Mouse (Mus musculus) T-helper 17 cell (primary cell): Measurements from ENCODE around the gene Olfr544.

Experiments
- in situ Hi-C, 2 experiments: fragments of 300-600 bp; cut with MboI, MseI; formaldehyde crosslinking; loops; 1 replicate in 1 of 2; 2 replicates in 1 of 2; pipeline ENCODE4 v1.15.1; 2025; ENCODE audit warnings: high pct_unique_total_duplicates in 2 of 2

Gene Olfr544

DNA sequence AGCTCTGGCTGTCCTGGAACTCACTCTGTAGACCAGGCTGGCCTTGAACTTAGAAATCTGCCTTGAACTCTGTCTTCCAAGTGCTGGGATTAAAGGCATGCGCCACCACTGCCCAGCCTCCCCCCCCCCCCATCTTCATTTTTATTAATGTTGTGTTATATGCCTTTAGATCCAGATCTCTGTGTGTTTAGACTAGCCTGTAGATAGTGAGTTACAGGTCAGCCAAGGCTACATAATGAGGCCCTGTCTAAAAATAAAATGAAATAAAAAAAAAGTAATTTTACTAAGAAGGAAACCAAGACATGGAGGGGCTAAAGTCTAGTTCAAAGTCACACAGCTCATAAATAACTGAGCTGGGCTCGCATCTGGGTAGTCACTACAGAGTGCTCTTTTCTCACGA is 9.2 kb downstream of the Olfr544 start:
- in situ Hi-C loops, result no loop called here

DNA sequence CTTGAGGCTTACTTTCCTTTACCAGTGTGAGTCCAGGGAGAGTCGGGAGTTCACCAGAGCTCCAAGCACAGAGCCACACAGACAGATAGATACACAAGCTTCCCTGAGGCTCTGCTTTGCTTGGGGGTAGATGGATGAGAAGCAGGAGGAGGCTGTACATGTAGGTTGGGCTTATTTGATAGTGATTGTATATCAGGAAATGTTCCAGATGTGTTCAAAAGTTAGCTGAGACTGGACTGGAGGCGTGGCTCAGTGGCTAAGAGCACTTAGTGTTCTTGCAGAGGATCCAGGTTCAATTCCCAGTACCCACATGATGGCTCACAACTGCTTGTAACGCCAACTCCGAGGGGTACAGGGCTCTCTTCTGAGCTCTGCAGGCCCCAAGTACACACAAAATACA is 9.7 kb downstream of the Olfr544 start:
- in situ Hi-C loops, result no loop called here

- in situ Hi-C loops, result no loop called here
These were observed 10.7 kb downstream of the Olfr544 start for GRCm38 (mm10) chr7:102477377-102477776.

DNA sequence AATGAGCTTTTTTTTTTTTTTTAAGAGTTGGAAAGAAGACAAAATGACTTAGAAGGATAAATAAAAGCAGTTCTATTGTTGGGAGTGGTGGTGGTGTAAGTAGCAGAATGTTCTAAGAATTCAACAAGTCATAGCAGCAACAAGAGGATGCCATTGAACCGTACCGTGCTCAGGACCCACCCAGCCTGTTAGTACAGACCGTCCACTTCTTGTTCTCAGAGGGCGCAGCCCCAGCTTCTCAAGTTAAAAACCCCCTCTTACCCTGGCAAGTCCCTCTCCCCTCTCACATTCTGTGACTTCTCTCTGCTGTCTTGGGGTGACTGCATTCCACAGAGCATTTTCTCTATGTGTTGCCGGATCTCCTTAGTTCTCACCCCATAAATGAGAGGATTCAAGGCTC is 11.5 kb downstream of the Olfr544 start:
- in situ Hi-C loops, result no loop called here

DNA sequence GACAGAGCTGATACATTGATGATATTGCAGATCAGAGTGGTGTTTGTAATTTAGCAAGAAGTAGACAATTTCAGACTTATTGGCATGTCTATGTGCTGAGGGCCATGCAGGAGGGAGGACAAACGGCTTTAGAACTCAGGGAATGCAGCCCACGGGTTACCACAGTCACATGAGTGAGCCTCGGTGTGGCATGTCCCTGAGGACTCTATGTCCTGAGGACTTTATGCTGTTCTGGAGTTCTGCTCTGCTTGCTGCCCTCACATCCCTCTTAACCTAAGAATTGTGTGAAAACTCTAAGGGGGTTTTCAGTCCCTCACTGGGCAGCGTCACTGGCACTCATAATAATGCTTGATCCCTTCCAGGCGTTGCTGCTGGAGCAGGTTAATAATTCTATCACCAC is 15.4 kb downstream of the Olfr544 start:
- in situ Hi-C loops, result no loop called here

- in situ Hi-C loops, result no loop called here
These were observed 20.5 kb downstream of the Olfr544 start for GRCm38 (mm10) chr7:102467566-102467965.

GRCm38 (mm10) chr7:102458618-102459380 is 29.3 kb downstream of the Olfr544 start:
- in situ Hi-C loops, result loop anchor here in 1 of 2 experiments (5.0 kb wide), 1 partner anchor 336 kb away; no protein-coding TSS in a partner anchor

DNA sequence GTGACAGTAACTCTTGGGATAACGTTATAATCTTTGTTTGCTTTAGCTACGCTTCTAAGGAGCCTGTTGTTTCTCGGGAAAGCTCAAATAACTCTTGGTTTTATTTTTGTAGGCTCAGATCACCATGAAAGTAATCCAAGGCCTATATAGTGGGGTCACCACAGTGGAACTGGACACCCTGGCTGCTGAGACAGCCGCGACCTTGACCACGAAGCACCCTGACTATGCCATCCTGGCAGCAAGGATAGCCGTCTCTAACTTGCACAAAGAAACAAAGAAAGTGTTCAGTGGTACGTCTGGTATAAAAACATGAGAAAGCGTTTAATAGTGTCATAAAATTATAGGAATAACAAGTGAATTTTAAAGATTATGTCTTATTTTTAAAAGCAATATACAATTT is 41.7 kb downstream of the Olfr544 start:
- in situ Hi-C loops, result no loop called here

GRCm38 (mm10) chr7:102444301-102444700 is 43.8 kb downstream of the Olfr544 start:
- in situ Hi-C loops, result no loop called here

DNA sequence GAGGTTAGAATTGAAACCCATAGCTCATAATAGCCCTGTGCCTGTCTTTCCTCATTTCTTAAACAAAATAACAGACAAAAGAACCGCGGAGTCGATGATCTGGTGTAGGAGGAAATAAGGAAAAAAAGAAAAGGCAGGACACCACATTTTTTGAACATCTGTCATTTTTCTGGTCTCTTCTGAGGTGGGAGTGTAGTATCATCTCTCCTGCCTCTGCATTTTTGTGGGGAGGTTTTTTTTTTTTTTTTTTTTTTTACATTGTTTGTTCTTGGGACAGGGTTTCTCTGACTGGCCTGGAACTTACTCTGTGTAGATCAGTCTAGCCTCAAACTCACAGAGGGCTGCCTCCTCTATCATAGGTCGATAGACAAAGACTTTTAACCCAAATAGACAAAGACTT is 45.7 kb downstream of the Olfr544 start:
- in situ Hi-C loops, result no loop called here

- in situ Hi-C loops, result no loop called here
These were observed 46.3 kb downstream of the Olfr544 start, which contains the start of gene Rrm1 for GRCm38 (mm10) chr7:102441657-102442391. Rrm1 (plus strand) TSS chr7:102441695.

DNA sequence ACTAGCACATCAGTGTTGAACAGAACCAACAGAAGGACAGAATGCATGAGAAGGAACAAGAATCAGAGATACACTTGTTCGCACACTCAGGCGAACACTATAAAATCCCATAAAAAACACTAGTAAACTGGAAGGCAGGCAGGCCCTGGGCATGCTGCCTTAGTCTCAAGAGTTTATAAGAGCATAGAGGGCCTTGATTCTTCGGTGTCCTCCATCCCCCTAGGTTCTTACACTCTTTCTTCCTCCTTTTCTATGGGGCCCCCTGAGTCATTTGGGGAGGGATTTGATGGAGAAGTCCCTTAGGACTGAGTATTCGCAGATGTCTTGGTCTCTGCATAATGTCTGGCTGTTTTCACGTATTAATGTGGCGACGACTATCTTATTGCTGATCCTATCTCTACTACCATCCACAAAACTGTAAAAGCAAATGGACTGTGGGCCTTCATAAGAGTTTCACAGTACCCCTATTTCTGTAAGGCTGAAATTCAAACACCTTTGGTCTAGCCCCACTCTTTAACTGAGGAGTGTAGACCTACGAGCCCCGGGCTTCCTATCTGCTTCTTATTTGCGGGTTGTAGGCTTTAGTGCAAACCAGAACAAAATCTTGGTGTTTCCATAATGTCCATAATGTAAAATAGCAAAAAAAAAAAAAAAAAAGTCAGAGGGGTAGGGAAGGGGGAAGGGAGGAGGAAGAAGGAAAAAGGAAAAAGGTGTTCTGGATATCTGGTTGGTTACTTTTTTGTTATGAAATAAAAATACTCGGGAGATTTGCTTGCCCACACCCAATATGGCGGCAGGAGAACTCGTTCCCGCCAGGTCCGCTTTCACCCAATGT is 47.1 kb downstream of the Olfr544 start:
- in situ Hi-C loops, result no loop called here

- in situ Hi-C loops, result no loop called here
These were observed 53.8 kb downstream of the Olfr544 start for GRCm38 (mm10) chr7:102434344-102434743.
